Comparison of ENCODE assay signal across 8 mouse cellular contexts in the genomic region with DNA sequence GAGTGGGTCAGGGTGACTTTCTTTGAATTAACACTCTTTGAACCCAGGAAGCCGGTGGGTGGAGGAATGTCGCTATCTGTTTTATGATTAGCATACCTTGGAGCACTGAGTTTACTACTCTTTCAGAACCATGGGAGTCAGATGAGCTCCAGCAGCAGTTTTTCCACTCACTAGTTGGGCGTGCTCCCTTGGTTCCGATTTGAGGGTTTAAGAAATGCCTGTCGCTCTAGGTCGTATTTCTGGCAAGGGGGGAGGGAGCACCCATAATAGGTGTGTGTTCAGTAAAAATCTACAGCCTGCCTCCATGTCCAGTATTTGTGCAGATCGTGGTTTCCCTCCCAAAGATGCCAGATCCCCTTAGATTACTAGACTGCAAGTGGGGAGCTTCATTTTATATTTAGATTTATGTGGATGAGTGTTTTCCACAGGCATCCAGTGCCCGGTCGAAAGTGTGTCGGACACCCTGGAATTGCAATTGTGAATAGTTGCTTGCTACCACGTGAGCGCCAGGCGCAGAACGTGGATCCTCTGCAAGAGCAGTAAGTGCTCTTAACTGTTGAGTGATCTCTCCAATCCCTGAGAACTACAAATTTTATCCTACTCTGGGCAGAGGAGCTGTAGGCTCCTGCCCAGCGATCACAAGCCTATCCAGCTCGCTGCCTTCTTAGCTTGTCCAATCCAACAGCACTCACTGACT. TPM values are rescaled to one million over a fixed set of nuclear protein-coding genes. Genes with fewer than 3 reads are reported as not detected.
DNase-seq lines count a peak whose midpoint lies in the region; ATAC-seq lines count a peak whose summit lies in the region.

No protein-coding gene starts in this region.

- H3K27me3 ChIP-seq in megakaryocyte, embryonic 14.5 days (replicated peaks) = no peaks in the 10 kb centered on the region
- H3K27me3 ChIP-seq in forebrain, embryonic 11.5 days (ENCODE audit: control insufficient read depth, insufficient read depth, low read length) = no peaks in the 10 kb centered on the region; the same call in 1 of the 2 replicates
- peaks cover 16% of the 10 kb centered on the region for H3K27me3 ChIP-seq in limb, embryonic 10.5 days (ENCODE audit: low read depth, poor library complexity, severe bottlenecking)
- no peaks in the 10 kb centered on the region for H3K27me3 ChIP-seq in neural tube, embryonic 15.5 days (replicated peaks)

- peak; percentile 45 for DNase-seq in forebrain, embryonic 11.5 days (ENCODE audit: low spot score)
- no peak for DNase-seq in limb, embryonic 10.5 days (ENCODE audit: low spot score)
- DNase-seq in embryo, embryonic 10 days (ENCODE audit: low spot score) = no peak
- no peak for DNase-seq in right cerebral cortex, postnatal 4 days
- DNase-seq in left cerebral cortex, postnatal 4 days = no peak

- peaks cover 30% of the 10 kb centered on the region for H3K36me3 ChIP-seq in megakaryocyte, embryonic 14.5 days (replicated peaks; ENCODE audit: low read length)
- H3K36me3 ChIP-seq in forebrain, embryonic 11.5 days (ENCODE audit: control insufficient read depth, insufficient read depth, low read length) = peaks cover 16% of the 10 kb centered on the region
- peaks cover 32% of the 10 kb centered on the region for H3K36me3 ChIP-seq in limb, embryonic 10.5 days
- peaks cover 25% of the 10 kb centered on the region for H3K36me3 ChIP-seq in neural tube, embryonic 15.5 days

- WGBS in forebrain, embryonic 11.5 days = 13% methylated on average over 16 of the region's 16 CpGs
- WGBS in limb, embryonic 10.5 days = 12% methylated on average over 16 of the region's 16 CpGs
- WGBS in neural tube, embryonic 15.5 days = 9% methylated on average over 16 of the region's 16 CpGs

- ATAC-seq in megakaryocyte, adult 5-6 weeks (ENCODE audit: poor library complexity, severe bottlenecking) = no peak; the same call in 1 of the 2 replicates
- peak; percentile 7; the same call in 1 of the 2 replicates for ATAC-seq in forebrain, embryonic 11.5 days (replicated peaks; ENCODE audit: low FRiP score)
- ATAC-seq in neural tube, embryonic 15.5 days (ENCODE audit: low FRiP score) = peak; percentile 4

- H3K27ac ChIP-seq in forebrain, embryonic 11.5 days (ENCODE audit: low read depth, low read length) = no peak overlapping the region
- H3K27ac ChIP-seq in limb, embryonic 10.5 days = peak overlapping the region; percentile 91
- H3K27ac ChIP-seq in neural tube, embryonic 15.5 days (replicated peaks) = peak overlapping the region; percentile 87

- intact Hi-C loops in left cerebral cortex, postnatal 4 days (cut with DNase I) = no loop called here

- no peaks in the 10 kb centered on the region for H3K9me3 ChIP-seq in megakaryocyte, embryonic 14.5 days
- no peaks in the 10 kb centered on the region for H3K9me3 ChIP-seq in forebrain, embryonic 11.5 days (ENCODE audit: control insufficient read depth, low read length)
- H3K9me3 ChIP-seq in limb, embryonic 10.5 days (replicated peaks) = no peaks in the 10 kb centered on the region
- H3K9me3 ChIP-seq in neural tube, embryonic 15.5 days (replicated peaks) = no peaks in the 10 kb centered on the region

- H3K4me1 ChIP-seq in megakaryocyte, embryonic 14.5 days = peaks cover 59% of the 10 kb centered on the region
- peaks cover 2% of the 10 kb centered on the region; the same call in 1 of the 2 replicates for H3K4me1 ChIP-seq in forebrain, embryonic 11.5 days (replicated peaks; ENCODE audit: control insufficient read depth, insufficient read depth, low read length)
- H3K4me1 ChIP-seq in limb, embryonic 10.5 days = peaks cover 21% of the 10 kb centered on the region
- peaks cover 24% of the 10 kb centered on the region for H3K4me1 ChIP-seq in neural tube, embryonic 15.5 days

- H3K4me3 ChIP-seq in megakaryocyte, embryonic 14.5 days (replicated peaks) = peak overlapping the region; percentile 94
- H3K4me3 ChIP-seq in forebrain, embryonic 11.5 days (ENCODE audit: low read depth, low read length) = peak overlapping the region; percentile 92
- peak overlapping the region; percentile 97 for H3K4me3 ChIP-seq in limb, embryonic 10.5 days
- peak overlapping the region; percentile 94 for H3K4me3 ChIP-seq in neural tube, embryonic 15.5 days (replicated peaks)

- H3K4me2 ChIP-seq in forebrain, embryonic 11.5 days (ENCODE audit: low read depth, low read length, severe bottlenecking) = peak overlapping the region; percentile 77
- H3K4me2 ChIP-seq in neural tube, embryonic 15.5 days = peak overlapping the region; percentile 85

- peak overlapping the region; percentile 95 for H3K9ac ChIP-seq in forebrain, embryonic 11.5 days (ENCODE audit: low read length)
- peak overlapping the region; percentile 94 for H3K9ac ChIP-seq in neural tube, embryonic 15.5 days (replicated peaks)

RNA-seq across cellular contexts. Expression of a gene that starts 0.5 kb away (rescaled TPM):
- 5.9 and 9.1 TPM in 2 replicates for polyA plus RNA-seq in megakaryocyte, embryonic 14.5 days (2012; ENCODE audit: insufficient read depth, low replicate concordance)
- 30.1 and 31.6 TPM in 2 replicates for total RNA-seq in megakaryocyte, adult 5-6 weeks (2015)
- total RNA-seq in megakaryocyte, adult 5-6 weeks (2017) = 43.1 and 46.1 TPM in 2 replicates
- polyA plus RNA-seq in forebrain, embryonic 11.5 days (2014; fragmentation: Nextera tagmentation; extraction: Ambion mirVana) = 135 and 138 TPM in 2 replicates
- 164 and 173 TPM in 2 replicates for polyA plus RNA-seq in limb, embryonic 10.5 days (2016; fragmentation: Nextera tagmentation; extraction: Ambion mirVana)
- 100 and 103 TPM in 2 replicates for polyA plus RNA-seq in neural tube, embryonic 15.5 days (2015; fragmentation: Nextera tagmentation; extraction: Ambion mirVana)
- 10 to 100 TPM; 66.8 to 67.8 TPM for total RNA-seq in left cerebral cortex, postnatal 4 days (2021)

RNA-seq across cellular contexts. Expression of a gene that starts 18.7 kb away (rescaled TPM):
- 21.1 and 45.9 TPM in 2 replicates for polyA plus RNA-seq in megakaryocyte, embryonic 14.5 days (2012; ENCODE audit: insufficient read depth, low replicate concordance)
- total RNA-seq in megakaryocyte, adult 5-6 weeks (2015) = 21.9 and 22.4 TPM in 2 replicates
- total RNA-seq in megakaryocyte, adult 5-6 weeks (2017) = 2.6 and 4.2 TPM in 2 replicates
- polyA plus RNA-seq in forebrain, embryonic 11.5 days (2014; fragmentation: Nextera tagmentation; extraction: Ambion mirVana) = 42.8 and 45.4 TPM in 2 replicates
- 28.6 and 33.5 TPM in 2 replicates for polyA plus RNA-seq in limb, embryonic 10.5 days (2016; fragmentation: Nextera tagmentation; extraction: Ambion mirVana)
- 32.2 and 34.2 TPM in 2 replicates for polyA plus RNA-seq in neural tube, embryonic 15.5 days (2015; fragmentation: Nextera tagmentation; extraction: Ambion mirVana)
- 100 to 1,000 TPM; 103 to 108 TPM for total RNA-seq in left cerebral cortex, postnatal 4 days (2021)

RNA-seq across cellular contexts. Expression of a gene that starts 37.1 kb away (rescaled TPM):
- polyA plus RNA-seq in megakaryocyte, embryonic 14.5 days (2012; ENCODE audit: insufficient read depth, low replicate concordance) = 49.0 and 228 TPM in 2 replicates
- total RNA-seq in megakaryocyte, adult 5-6 weeks (2015) = 287 and 332 TPM in 2 replicates
- total RNA-seq in megakaryocyte, adult 5-6 weeks (2017) = 207 and 242 TPM in 2 replicates
- 797 and 824 TPM in 2 replicates for polyA plus RNA-seq in forebrain, embryonic 11.5 days (2014; fragmentation: Nextera tagmentation; extraction: Ambion mirVana)
- 536 and 586 TPM in 2 replicates for polyA plus RNA-seq in limb, embryonic 10.5 days (2016; fragmentation: Nextera tagmentation; extraction: Ambion mirVana)
- 1,083 and 1,151 TPM in 2 replicates for polyA plus RNA-seq in neural tube, embryonic 15.5 days (2015; fragmentation: Nextera tagmentation; extraction: Ambion mirVana)
- total RNA-seq in left cerebral cortex, postnatal 4 days (2021) = 100 to 1,000 TPM; 865 to 870 TPM

RNA-seq across cellular contexts. Expression of a gene that starts 50.2 kb away (rescaled TPM):
- 24.1 TPM in 1 of 2 replicates, not detected in the other for polyA plus RNA-seq in megakaryocyte, embryonic 14.5 days (2012; ENCODE audit: insufficient read depth, low replicate concordance)
- 15.4 and 21.7 TPM in 2 replicates for total RNA-seq in megakaryocyte, adult 5-6 weeks (2015)
- total RNA-seq in megakaryocyte, adult 5-6 weeks (2017) = 27.5 and 32.1 TPM in 2 replicates
- polyA plus RNA-seq in forebrain, embryonic 11.5 days (2014; fragmentation: Nextera tagmentation; extraction: Ambion mirVana) = 51.6 and 55.9 TPM in 2 replicates
- 49.7 and 61.9 TPM in 2 replicates for polyA plus RNA-seq in limb, embryonic 10.5 days (2016; fragmentation: Nextera tagmentation; extraction: Ambion mirVana)
- polyA plus RNA-seq in neural tube, embryonic 15.5 days (2015; fragmentation: Nextera tagmentation; extraction: Ambion mirVana) = 91.1 and 93.2 TPM in 2 replicates
- total RNA-seq in left cerebral cortex, postnatal 4 days (2021) = 10 to 100 TPM; 74.7 to 94.0 TPM

Comparison
In these comparisons a context has a peak if more than half of its experiments do, and no peak if none do; other contexts are left out.
1. RNA of a gene that starts 0.5 kb away (polyA plus RNA-seq): 164 to 173 TPM in limb, embryonic 10.5 days, 135 to 138 TPM in forebrain, embryonic 11.5 days and 100 to 103 TPM in neural tube, embryonic 15.5 days; 5.9 to 9.1 TPM in megakaryocyte, embryonic 14.5 days; every median in the first group is over 10 times any median in the second.
2. Peak in every context shown above with its lines, with median percentiles within 50 percentile points of each other: H3K4me3 ChIP-seq.